Mouse (Mus musculus): ENCODE results near the gene Plppr1. TPM values are rescaled to one million over a fixed set of nuclear protein-coding genes. Genes with fewer than 3 reads are reported as not detected.

The Plppr1 gene
- polyA plus RNA-seq, 1 experiment from 2014 or later, result 41.7 TPM

DNA sequence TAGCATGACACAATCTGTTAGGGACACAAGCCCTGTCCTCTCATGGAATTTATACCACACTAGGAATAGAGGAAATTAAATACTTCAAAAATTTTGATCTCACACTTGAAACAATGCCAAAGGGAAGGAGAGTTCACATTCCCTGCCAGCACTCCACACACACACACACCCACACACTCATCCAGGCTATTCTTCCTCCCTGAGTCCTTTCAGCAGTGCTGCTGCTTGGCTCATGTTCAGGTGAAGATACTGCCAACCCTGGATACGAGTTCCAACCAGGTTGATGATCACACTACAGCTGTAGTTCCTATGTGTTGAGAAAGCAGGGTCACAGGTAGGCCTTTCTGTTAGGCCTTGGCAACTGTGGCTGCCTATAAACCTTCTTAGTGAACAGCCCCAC, 165.9 kb downstream of the Plppr1 start:
- H3K27ac ChIP-seq (ENCODE audit: low read depth, low read length), result no peak overlapping the region
- no peaks in the 10 kb centered on the region for H3K4me1 ChIP-seq (ENCODE audit: control insufficient read depth, insufficient read depth, low read length)
- H3K4me2 ChIP-seq (ENCODE audit: low read length), result no peak overlapping the region
- H3K9ac ChIP-seq (ENCODE audit: low read length), result no peak overlapping the region
- H3K27me3 ChIP-seq (replicated peaks; ENCODE audit: control insufficient read depth, insufficient read depth, low read length), result no peaks in the 10 kb centered on the region
- no peaks in the 10 kb centered on the region for H3K9me3 ChIP-seq (replicated peaks; ENCODE audit: control insufficient read depth, low read length)
- WGBS, result 33% methylated on average over 1 of the region's 1 CpGs
- ATAC-seq (0 out of 2 replicates have a peak, but pooled peaks have one; percentile 32), DNase-seq (ENCODE audit: low spot score) (no peak)
- H3K4me3 ChIP-seq (ENCODE audit: low read depth, low read length), result no peak overlapping the region
- no peaks in the 10 kb centered on the region for H3K36me3 ChIP-seq (ENCODE audit: control insufficient read depth, insufficient read depth, low read length)

DNA sequence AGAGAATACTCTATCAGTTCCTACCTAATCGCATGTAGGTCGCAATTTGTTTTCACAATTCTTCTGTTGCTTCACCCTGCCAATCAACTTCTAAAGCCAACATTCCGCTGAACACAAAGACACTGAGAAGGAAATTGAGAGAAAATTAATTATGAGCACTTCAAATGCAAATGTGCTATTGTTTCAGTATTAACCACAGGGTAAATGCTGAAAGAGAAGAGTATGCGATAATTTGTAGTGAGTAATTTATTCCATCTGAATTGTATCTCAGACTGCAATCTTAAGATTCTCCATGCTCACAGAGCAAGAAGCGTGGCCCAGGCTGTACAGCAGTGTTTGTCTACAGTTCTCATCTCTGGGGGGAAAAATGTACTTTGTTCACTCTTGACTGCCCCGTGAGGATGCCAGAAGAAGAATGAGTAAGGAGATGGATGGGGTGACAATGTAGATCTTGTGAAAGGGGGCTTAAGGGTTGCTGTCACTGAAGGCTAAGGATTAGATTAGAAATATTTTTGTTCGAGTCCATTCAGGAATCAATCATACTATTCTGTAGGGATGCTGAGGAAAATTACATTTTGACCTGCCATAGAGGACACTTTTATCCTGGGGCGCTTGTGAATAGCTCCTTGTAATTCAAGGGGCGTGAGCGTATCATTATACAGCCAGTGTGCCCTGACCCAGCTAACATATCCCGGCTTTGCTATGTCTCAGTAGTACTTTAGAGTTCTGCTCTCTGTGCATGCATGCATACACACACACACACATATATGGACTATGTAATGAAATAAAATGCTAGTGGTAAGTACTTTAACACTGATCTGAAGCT, 173.3 kb downstream of the Plppr1 start:
- Histone ChIP-seq H3K4me1 (ENCODE audit: control insufficient read depth, insufficient read depth, low read length) (0 out of 2 replicates have a peak, but pooled peaks cover 3% of the 10 kb centered on the region), H3K9ac (ENCODE audit: low read length) (no peak overlapping the region), H3K4me3 (ENCODE audit: low read depth, low read length) (no peak overlapping the region), H3K27ac (ENCODE audit: low read depth, low read length) (no peak overlapping the region), H3K9me3 (replicated peaks; ENCODE audit: control insufficient read depth, low read length) (no peaks in the 10 kb centered on the region), H3K4me2 (ENCODE audit: low read length) (no peak overlapping the region), H3K36me3 (ENCODE audit: control insufficient read depth, insufficient read depth, low read length) (no peaks in the 10 kb centered on the region), H3K27me3 (replicated peaks; ENCODE audit: control insufficient read depth, insufficient read depth, low read length) (no peaks in the 10 kb centered on the region)
- WGBS, result 11% methylated on average over 11 of the region's 11 CpGs
- ATAC-seq (peak; percentile 69), DNase-seq (ENCODE audit: low spot score) (peak; percentile 44)

DNA sequence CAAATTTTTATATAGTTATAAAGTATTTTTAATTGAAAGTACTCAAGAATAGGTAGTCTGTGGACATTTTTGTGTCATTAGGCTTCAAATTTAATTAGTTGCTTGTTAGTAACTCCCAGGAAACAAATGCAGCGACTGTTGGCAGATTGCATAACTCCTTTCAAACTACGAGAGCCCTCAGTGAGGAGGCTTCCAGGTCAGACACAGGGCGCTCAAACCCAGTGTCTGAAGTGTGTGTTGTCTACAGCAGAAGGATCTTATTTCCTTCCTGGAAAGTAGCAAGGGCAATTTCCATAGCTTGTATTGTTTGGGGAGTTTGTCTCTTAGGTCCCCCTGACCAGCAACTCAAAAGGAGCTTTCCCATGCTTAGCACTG, 173.9 kb downstream of the Plppr1 start:
- H3K4me2 ChIP-seq (ENCODE audit: low read length), result no peak overlapping the region
- no peaks in the 10 kb centered on the region for H3K36me3 ChIP-seq (ENCODE audit: control insufficient read depth, insufficient read depth, low read length)
- no peak overlapping the region for H3K9ac ChIP-seq (ENCODE audit: low read length)
- H3K9me3 ChIP-seq (replicated peaks; ENCODE audit: control insufficient read depth, low read length), result no peaks in the 10 kb centered on the region
- no peak for ATAC-seq
- DNase-seq (ENCODE audit: low spot score), result peak; percentile 42
- no peaks in the 10 kb centered on the region for H3K27me3 ChIP-seq (replicated peaks; ENCODE audit: control insufficient read depth, insufficient read depth, low read length)
- WGBS, result 10% methylated on average over 3 of the region's 3 CpGs
- no peak overlapping the region for H3K27ac ChIP-seq (ENCODE audit: low read depth, low read length)
- H3K4me1 ChIP-seq (ENCODE audit: control insufficient read depth, insufficient read depth, low read length), result 0 out of 2 replicates have a peak, but pooled peaks cover 3% of the 10 kb centered on the region
- no peak overlapping the region for H3K4me3 ChIP-seq (ENCODE audit: low read depth, low read length)

DNA sequence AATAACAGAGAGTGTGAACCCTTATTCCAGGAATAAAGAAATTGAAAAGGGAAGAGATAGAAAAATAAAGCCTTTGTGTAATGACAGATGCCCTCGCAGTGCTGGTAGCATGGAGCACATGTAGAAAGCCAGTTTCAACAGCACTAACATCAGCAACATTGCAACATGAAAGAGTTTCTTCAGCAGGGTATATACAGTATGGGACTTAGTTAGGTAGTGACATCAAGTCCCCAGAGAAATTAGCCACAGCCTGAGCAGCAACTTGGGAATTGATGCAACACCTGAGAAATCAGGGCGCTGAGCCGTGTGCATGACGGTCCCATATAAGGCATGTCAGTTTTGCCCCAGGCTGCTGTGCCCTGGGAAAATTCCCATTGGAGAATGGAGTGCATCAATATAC, 179.0 kb downstream of the Plppr1 start:
- H3K4me3 ChIP-seq (ENCODE audit: low read depth, low read length), result no peak overlapping the region
- DNase-seq (ENCODE audit: low spot score), result no peak
- H3K36me3 ChIP-seq (ENCODE audit: control insufficient read depth, insufficient read depth, low read length), result no peaks in the 10 kb centered on the region
- no peaks in the 10 kb centered on the region for H3K9me3 ChIP-seq (replicated peaks; ENCODE audit: control insufficient read depth, low read length)
- H3K4me1 ChIP-seq (ENCODE audit: control insufficient read depth, insufficient read depth, low read length), result 0 out of 2 replicates have a peak, but pooled peaks cover under 1% of the 10 kb centered on the region
- no peak for ATAC-seq
- 94% methylated on average over 4 of the region's 4 CpGs for WGBS
- no peak overlapping the region for H3K4me2 ChIP-seq (ENCODE audit: low read length)
- H3K27ac ChIP-seq (ENCODE audit: low read depth, low read length), result no peak overlapping the region
- H3K27me3 ChIP-seq (replicated peaks; ENCODE audit: control insufficient read depth, insufficient read depth, low read length), result no peaks in the 10 kb centered on the region
- no peak overlapping the region for H3K9ac ChIP-seq (ENCODE audit: low read length)

DNA sequence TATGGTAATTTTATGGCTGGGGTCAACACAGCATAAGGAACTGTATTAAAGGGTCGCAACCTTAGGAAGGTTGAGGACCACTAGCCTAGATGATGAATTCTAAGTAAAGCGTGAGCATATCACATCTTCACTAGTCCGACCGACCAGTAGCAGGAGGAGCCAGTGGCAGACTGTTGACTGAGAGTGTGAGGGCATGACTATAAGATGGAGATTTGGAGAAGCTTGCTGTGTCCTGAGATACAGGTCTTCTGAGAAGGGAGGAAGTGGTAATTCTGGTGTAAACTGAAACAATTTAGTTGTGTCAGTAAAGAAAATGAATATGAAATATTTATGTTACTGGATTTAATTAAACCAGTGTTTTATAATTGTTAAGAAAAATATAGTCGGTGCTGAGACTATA, 180.4 kb downstream of the Plppr1 start:
- Histone ChIP-seq H3K9ac (ENCODE audit: low read length) (no peak overlapping the region), H3K4me2 (ENCODE audit: low read length) (no peak overlapping the region), H3K4me3 (ENCODE audit: low read depth, low read length) (no peak overlapping the region), H3K4me1 (ENCODE audit: control insufficient read depth, insufficient read depth, low read length) (peaks cover under 1% of the 10 kb centered on the region; the same call in 1 of the 2 replicates), H3K27ac (ENCODE audit: low read depth, low read length) (no peak overlapping the region), H3K36me3 (ENCODE audit: control insufficient read depth, insufficient read depth, low read length) (no peaks in the 10 kb centered on the region), H3K27me3 (replicated peaks; ENCODE audit: control insufficient read depth, insufficient read depth, low read length) (no peaks in the 10 kb centered on the region), H3K9me3 (replicated peaks; ENCODE audit: control insufficient read depth, low read length) (no peaks in the 10 kb centered on the region)
- 91% methylated on average over 5 of the region's 5 CpGs for WGBS
- ATAC-seq (no peak), DNase-seq (ENCODE audit: low spot score) (no peak)

DNA sequence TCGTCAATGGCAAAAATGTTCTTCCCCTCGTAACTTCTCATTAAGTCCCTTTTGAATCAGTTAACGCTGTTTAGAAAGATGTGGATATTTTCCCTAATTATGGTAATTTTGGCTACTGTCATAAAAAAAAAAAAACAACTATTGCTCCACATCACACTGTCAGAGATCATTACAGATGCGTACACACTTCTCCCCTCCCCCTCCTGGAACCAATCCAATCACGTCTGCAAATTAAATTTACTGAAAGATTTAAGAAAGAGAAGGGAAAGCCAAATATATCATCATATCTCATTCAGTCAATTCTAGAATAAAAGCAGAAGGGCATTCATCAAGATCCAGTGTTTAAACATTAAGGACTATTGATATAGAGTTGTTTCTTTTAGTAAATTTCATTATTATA, 185.7 kb downstream of the Plppr1 start:
- WGBS, result 25% methylated on average over 5 of the region's 5 CpGs
- ATAC-seq, result 0 out of 2 replicates have a peak, but pooled peaks have one; percentile 46
- H3K27me3 ChIP-seq (replicated peaks; ENCODE audit: control insufficient read depth, insufficient read depth, low read length), result no peaks in the 10 kb centered on the region
- H3K4me1 ChIP-seq (ENCODE audit: control insufficient read depth, insufficient read depth, low read length), result peaks cover 5% of the 10 kb centered on the region; the same call in 1 of the 2 replicates
- no peaks in the 10 kb centered on the region for H3K36me3 ChIP-seq (ENCODE audit: control insufficient read depth, insufficient read depth, low read length)
- no peaks in the 10 kb centered on the region for H3K9me3 ChIP-seq (replicated peaks; ENCODE audit: control insufficient read depth, low read length)
- no peak overlapping the region for H3K4me3 ChIP-seq (ENCODE audit: low read depth, low read length)
- peak; percentile 62 for DNase-seq (ENCODE audit: low spot score)
- no peak overlapping the region for H3K27ac ChIP-seq (ENCODE audit: low read depth, low read length)
- no peak overlapping the region for H3K9ac ChIP-seq (ENCODE audit: low read length)
- H3K4me2 ChIP-seq (ENCODE audit: low read length), result no peak overlapping the region

DNA sequence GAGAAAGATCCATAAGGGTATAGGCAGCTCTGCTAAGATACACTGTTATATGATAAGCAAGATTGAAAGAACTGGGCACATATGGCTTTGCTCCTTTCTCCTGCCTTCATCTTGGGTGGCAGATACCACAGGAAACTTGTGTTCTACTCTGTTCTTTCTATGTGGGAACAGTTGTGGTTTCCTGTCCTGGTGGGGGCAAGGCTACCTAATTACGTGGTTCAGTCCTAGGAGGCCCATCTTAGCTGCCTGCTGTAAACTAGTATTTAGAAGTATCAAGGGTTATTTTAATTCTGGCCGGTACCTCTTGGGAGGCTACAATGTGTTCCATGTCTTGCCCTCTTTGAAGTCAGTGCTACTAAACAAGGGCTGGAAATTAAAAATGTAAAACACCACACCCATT, 186.2 kb downstream of the Plppr1 start:
- ATAC-seq (0 out of 2 replicates have a peak, but pooled peaks have one; percentile 26), DNase-seq (ENCODE audit: low spot score) (no peak)
- Histone ChIP-seq H3K27me3 (replicated peaks; ENCODE audit: control insufficient read depth, insufficient read depth, low read length) (no peaks in the 10 kb centered on the region), H3K36me3 (ENCODE audit: control insufficient read depth, insufficient read depth, low read length) (no peaks in the 10 kb centered on the region), H3K27ac (ENCODE audit: low read depth, low read length) (no peak overlapping the region), H3K4me2 (ENCODE audit: low read length) (no peak overlapping the region), H3K9me3 (replicated peaks; ENCODE audit: control insufficient read depth, low read length) (no peaks in the 10 kb centered on the region), H3K4me1 (ENCODE audit: control insufficient read depth, insufficient read depth, low read length) (peaks cover 5% of the 10 kb centered on the region; the same call in 1 of the 2 replicates), H3K9ac (ENCODE audit: low read length) (no peak overlapping the region), H3K4me3 (ENCODE audit: low read depth, low read length) (no peak overlapping the region)
- WGBS, result 86% methylated on average over 2 of the region's 2 CpGs

DNA sequence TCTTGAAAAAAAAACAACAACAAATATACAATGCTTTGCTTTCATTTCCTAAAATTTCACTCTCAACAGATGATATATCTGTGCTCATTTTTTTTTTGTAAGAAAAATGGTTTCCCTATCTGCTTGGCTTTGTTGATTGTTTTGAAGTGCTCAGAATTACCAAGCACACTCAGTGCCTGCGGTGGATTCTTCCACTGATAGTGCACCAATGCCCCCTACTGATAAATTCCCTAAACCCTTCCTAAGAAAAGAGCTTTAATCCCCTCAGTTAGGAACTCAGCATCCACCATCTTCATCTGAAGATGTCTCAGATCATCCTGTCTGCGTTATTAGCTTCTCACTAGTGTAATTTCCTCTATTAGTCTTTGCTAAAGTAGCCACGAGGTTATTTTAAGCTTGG, 192.2 kb downstream of the Plppr1 start:
- ATAC-seq (peak; percentile 71; the same call in 1 of the 2 replicates), DNase-seq (ENCODE audit: low spot score) (peak; percentile 69)
- H3K36me3 ChIP-seq (ENCODE audit: control insufficient read depth, insufficient read depth, low read length), result no peaks in the 10 kb centered on the region
- H3K4me1 ChIP-seq (ENCODE audit: control insufficient read depth, insufficient read depth, low read length), result no peaks in the 10 kb centered on the region
- H3K9ac ChIP-seq (ENCODE audit: low read length), result no peak overlapping the region
- no peaks in the 10 kb centered on the region for H3K27me3 ChIP-seq (replicated peaks; ENCODE audit: control insufficient read depth, insufficient read depth, low read length)
- WGBS, result 7% methylated on average over 3 of the region's 3 CpGs
- H3K9me3 ChIP-seq (replicated peaks; ENCODE audit: control insufficient read depth, low read length), result no peaks in the 10 kb centered on the region
- no peak overlapping the region for H3K4me3 ChIP-seq (ENCODE audit: low read depth, low read length)
- H3K27ac ChIP-seq (ENCODE audit: low read depth, low read length), result no peak overlapping the region
- no peak overlapping the region for H3K4me2 ChIP-seq (ENCODE audit: low read length)

DNA sequence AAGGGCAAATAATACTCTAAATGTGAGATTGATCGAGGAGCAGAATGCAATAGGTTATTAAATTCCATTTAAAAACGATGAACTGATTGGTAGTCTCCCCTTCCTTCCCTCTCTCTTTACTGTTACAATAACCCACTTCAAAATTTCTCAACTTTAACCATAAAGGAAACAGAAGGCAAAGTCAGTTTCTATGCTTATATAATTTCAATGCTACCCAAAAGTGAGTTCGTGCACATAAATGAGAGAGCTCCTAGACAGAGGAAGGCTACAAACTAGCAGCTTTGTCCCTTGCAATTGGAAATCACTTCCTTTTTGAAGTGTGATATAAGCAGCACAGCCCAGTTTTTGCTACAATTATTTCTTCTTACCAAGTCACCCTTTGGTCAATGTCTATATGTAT, 193.1 kb downstream of the Plppr1 start:
- ATAC-seq, result no peak
- H3K4me3 ChIP-seq (ENCODE audit: low read depth, low read length), result no peak overlapping the region
- H3K4me1 ChIP-seq (ENCODE audit: control insufficient read depth, insufficient read depth, low read length), result no peaks in the 10 kb centered on the region
- no peak overlapping the region for H3K4me2 ChIP-seq (ENCODE audit: low read length)
- no peak overlapping the region for H3K9ac ChIP-seq (ENCODE audit: low read length)
- no peaks in the 10 kb centered on the region for H3K36me3 ChIP-seq (ENCODE audit: control insufficient read depth, insufficient read depth, low read length)
- H3K9me3 ChIP-seq (replicated peaks; ENCODE audit: control insufficient read depth, low read length), result no peaks in the 10 kb centered on the region
- no peak for DNase-seq (ENCODE audit: low spot score)
- no peak overlapping the region for H3K27ac ChIP-seq (ENCODE audit: low read depth, low read length)
- H3K27me3 ChIP-seq (replicated peaks; ENCODE audit: control insufficient read depth, insufficient read depth, low read length), result no peaks in the 10 kb centered on the region
- WGBS, result 87% methylated on average over 3 of the region's 3 CpGs
